Mouse (Mus musculus): ENCODE measurements at regions not wholly inside any gene's neighbourhood (a gene's known extent, or its start where the extent isn't known, plus 50 kb on each side); places are given as distances from the start of the nearest gene placed in this dataset.

- DNase-seq (ENCODE audit: low read depth, low spot score), result no peak
These were observed 653.3 kb upstream of the Fam98a start for GRCm38 (mm10) chr17:76205082-76205481.

GRCm38 (mm10) chr17:76184813-76185212 lies 633.1 kb upstream of the Fam98a start:
- DNase-seq (ENCODE audit: low read depth, low spot score), result no peak

- no peak for DNase-seq (ENCODE audit: low read depth, low spot score)
These were observed 585.1 kb upstream of the Fam98a start for GRCm38 (mm10) chr17:76136660-76137495.

DNA sequence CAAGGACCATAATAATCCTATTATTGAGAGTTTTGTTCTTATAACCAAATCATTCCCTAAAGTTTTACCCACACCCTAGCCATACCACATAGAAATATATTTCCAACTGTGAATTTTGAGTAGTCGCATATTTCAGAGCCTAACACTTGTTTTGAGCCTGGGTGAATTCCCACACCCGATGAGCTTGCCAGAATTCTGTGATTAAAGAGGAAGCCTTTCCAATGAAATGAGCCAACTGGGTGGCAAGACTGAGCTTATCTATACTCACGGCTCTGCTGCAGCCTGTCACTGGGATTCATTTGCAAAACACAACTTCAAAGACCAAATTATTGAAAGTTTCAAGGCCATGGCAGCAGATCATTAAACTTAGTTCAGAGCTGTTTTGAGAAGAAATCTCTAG lies 582.3 kb upstream of the Fam98a start:
- DNase-seq (ENCODE audit: low read depth, low spot score), result no peak

- DNase-seq (ENCODE audit: low read depth, low spot score), result no peak
These were observed 573.5 kb upstream of the Fam98a start for GRCm38 (mm10) chr17:76125260-76125659.

DNA sequence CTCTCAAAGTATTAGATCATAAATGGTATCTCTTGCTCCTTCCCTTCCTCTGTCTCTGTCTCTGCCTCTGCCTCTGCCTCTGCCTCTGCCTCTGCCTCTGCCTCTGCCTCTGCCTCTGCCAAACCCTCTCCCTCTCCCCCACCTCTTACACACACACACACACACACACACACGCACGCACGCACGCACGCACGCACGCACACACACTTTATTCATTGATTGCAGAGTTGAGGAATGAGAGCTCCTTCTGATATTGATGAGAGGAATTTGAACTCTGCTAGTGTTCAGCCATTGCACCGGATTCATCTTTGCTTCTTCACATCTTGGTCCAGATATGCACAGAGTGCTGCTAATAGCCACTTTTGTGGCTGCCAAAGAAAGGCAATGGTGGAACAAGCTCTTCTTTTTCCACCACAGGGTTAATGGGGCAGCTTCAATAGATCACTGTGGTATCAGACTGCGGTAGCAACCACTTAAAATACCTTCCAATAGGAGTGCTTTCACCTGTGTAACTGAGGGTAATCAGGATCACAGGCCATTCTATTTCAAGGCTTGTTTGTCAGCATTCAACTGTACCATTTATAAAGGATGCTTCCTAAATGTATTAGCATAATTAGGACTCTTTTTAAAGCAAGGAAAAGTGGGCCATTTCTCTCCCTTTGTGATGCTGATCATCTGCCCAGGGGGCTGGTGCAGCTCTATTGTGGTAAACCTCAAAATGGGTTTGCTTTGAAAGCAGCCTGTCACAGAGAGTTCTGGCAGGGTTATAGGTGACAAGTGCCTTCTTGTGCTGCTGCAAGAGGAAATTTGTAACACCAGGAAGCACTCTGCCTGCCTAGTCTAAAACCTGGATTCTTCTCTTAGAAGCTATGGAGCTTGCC lies 559.8 kb upstream of the Fam98a start:
- no peak for DNase-seq (ENCODE audit: low read depth, low spot score)

DNA sequence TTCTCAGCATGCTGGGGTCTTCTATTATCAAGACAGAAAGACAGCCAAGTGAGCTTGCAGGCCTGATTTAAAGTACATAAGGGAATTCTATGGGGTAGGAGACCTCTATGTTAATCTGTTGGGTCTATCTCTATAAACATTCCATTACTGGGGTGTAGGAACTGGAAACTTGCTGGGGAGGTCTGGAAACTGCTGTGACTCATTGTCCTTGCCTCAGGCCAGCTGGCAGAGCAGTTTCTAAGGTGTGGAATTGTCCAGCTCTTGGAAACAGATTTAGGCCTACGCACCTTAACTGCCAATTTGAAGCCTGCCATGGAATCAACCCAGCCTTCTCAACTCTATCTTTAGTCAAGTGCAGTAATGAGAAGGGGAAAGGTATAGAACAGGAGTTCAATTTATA lies 559.1 kb upstream of the Fam98a start:
- no peak for DNase-seq (ENCODE audit: low read depth, low spot score)

DNA sequence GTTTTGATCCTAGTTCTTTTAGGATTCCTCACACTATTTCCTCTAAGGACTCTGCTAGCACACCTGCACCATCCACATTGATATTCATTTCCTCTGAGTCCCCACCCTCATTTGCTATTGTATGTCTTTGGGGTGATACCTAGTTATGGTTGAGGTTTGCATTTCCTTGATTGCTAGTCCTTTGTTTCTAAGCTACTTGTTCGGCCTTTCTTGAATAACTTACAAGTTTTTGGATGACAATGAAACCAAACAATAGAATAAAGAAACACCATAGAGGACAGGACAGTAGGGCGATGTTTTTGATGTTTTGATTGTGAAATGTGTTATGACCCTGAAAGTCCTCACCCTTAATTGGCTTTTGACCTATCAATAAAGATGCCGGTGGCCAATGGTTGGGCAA lies 531.8 kb upstream of the Fam98a start:
- no peak for DNase-seq (ENCODE audit: low read depth, low spot score)

DNA sequence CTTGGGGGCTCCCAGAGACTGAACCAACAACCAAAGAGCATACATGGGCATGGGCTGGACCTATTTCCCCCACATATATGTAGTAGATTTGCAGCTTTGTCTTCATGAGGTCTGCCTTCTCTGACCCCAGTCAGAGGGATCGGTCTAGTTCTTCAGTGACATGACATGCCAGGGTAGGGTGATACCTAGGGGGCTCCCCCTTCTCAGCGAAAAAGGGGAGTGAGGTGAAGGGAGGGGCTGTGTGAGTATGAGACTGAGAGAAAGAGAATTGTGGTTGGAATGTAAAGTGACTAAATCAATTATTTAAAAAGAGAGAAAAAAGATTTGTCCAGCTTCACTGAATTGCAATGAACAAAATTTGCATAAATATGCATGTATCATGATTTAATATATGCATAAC lies 530.0 kb upstream of the Fam98a start:
- no peak for DNase-seq (ENCODE audit: low read depth, low spot score)

DNA sequence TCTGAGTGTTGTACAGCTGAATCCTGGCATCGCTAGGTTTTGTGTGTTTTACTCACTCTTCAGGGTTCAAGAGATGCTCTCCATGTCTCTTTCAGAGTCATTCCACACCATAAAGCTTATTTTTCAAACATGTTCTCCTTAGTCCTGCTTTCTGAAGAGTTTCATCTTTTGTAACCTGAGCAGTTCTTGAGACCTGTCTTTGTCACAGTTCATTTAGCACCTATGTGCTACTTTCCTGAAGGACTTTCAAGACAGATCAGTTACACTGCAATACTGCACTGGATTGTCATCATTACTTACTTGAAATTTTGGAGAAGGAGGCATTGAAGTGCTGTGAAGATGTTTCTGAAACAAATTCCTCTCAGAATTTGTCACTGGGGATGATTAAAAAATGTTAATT lies 494.7 kb upstream of the Fam98a start:
- no peak for DNase-seq (ENCODE audit: low read depth, low spot score)

- DNase-seq (ENCODE audit: low read depth, low spot score), result no peak
These were observed 481.0 kb upstream of the Fam98a start for GRCm38 (mm10) chr17:76032710-76033109.

DNA sequence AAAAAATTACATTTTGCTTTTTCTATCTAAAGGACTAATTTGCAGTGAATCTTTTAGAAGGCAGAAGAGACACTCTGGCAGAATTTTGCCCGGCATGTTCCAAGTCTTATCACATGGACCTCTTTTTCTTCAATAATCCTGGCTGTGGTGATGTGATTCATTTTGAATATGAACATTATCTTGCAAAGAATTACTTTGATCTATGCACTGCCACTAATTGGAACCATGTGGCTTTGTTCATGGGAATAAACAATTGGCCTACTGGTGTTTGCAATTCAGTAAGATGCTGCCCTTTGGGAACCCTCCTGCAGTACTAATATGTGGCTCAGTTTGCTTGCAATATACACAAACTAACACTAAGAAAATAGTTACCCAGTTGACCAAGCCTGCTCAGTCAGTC lies 456.3 kb upstream of the Fam98a start:
- DNase-seq (ENCODE audit: low read depth, low spot score), result no peak

- DNase-seq (ENCODE audit: low read depth, low spot score), result no peak
These were observed 451.1 kb upstream of the Fam98a start for GRCm38 (mm10) chr17:76002836-76003235.

GRCm38 (mm10) chr17:75961371-75961770 lies 409.6 kb upstream of the Fam98a start:
- DNase-seq (ENCODE audit: low read depth, low spot score), result no peak

DNA sequence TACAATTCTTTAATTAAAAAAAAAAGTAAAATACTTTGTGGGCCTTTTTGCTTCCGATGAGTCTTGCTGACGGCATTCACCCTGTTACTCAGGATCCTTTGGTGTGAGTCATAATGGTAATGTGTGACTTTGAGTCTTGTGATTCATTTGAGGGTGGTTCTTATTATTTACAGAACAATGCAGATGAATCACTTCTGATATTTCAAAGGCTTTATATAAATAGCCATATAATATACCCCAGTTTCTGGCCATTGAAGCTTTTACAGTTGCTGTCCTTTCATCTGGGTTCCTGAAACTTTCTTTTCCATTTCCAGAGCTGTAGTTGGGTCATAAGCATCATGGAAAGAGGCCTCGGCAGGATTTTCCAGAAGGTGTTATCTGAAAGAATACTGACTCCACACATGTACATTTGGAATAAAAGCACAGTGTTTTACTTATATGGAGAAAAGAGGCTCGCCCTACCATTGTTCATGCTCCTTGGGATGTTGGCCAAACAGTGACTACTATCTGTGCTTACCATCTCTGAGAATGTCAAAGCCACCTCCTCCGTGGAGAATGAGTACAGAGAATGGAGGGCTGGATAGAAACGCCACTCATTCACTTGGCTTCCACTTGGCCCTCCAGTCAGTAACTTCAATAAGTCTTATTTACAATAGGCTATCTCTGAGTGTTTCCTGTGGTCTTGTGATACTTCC lies 385.1 kb upstream of the Fam98a start:
- no peak for DNase-seq (ENCODE audit: low read depth, low spot score)

DNA sequence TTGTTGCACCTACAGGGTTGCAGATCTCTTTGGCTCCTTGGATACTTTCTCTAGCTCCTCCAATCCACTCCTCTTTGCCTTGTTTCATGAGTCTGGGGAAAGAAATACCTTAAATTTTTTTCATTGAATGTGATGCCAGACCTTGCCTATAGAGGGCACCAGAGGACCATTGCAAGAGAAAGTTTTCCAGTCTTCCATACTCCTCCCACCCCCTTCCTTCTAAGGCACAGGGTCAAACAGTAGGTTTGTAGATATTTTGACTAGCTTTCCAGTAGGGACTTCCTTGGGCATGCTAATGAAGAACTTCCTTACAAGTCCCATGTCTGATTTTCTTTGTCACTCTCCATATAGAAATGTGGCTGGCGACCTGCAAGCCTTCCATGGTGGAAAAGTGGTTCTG lies 379.3 kb upstream of the Fam98a start:
- DNase-seq (ENCODE audit: low read depth, low spot score), result no peak

DNA sequence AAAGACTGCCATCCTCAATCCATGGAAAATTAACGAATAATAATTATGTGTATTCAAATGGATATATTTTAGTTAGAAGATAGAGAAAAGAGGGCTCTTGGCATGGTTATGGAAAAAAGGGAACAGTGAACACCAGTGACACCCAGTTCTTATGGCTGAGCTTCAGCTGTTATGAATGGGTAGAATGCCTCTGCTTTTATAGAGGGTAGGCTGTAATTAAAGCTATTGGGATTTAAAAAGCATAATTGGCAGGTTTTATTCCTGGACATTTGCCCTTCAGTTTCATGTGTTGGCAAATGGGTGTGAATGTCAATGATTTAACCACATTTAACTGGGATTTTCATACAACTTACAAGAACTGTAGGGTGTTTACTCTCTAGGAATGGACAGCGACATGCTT lies 368.5 kb upstream of the Fam98a start:
- DNase-seq (ENCODE audit: low read depth, low spot score), result no peak

- DNase-seq (ENCODE audit: low read depth, low spot score), result no peak
These were observed 365.3 kb upstream of the Fam98a start for GRCm38 (mm10) chr17:75917020-75917419.

DNA sequence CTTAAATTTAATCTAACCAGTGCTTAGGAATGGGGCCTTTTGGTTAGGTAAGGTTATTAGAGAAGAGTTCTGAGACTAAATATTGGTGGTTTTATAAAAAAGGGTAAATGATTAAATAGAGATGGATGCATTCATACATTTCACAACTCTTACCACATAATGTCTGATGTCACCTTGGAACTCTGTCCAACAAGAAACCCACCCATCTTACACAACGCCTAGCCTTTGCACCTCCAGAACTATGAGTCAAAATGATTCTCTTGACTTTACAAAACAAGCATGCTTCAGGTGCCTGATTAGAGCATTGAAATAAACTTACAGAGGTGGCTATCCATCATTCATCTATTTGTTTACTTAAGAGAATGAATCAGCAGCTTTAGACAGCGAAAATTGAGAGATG lies 364.8 kb upstream of the Fam98a start:
- no peak for DNase-seq (ENCODE audit: low read depth, low spot score)

DNA sequence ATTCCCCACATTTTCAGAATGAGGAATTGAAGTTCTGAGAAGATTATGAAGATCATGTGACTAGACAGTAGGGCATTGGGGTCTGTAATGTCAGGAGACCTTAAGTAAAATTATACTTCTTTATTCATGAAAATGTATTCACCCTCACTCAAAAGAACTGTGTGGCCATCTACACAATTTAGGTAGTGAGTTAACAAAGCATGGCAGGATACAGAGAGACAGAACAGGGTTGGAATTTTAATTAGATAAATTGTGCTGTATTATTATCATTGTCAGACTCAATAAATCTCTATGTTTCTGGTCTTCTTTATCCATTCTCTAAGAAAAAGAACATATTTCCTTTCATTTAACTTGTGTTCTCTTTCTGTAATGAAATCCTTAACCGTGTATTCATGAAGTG lies 363.5 kb upstream of the Fam98a start:
- DNase-seq (ENCODE audit: low read depth, low spot score), result no peak

DNA sequence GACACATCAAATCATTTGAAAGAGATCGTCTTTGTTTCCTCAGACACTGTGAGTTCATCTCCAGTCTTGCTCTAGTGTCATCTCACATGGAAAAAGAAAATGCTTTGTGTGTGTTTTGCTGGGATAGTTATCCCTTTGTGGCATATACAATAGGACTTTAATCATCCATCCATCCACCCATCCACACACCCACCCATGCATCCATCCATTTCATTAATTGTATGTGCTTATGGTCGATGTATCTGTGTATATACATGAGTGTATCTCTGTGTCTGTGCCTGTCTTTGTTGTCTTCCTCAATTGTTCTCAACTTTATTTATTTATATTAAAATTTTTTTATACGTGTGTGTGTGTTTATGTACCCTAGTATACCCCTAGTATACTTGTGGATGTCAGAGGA lies 355.3 kb upstream of the Fam98a start:
- no peak for DNase-seq (ENCODE audit: low read depth, low spot score)

- DNase-seq (ENCODE audit: low read depth, low spot score), result no peak
These were observed 354.9 kb upstream of the Fam98a start for GRCm38 (mm10) chr17:75906643-75907042.
